Mouse (Mus musculus): ENCODE results near the gene Rec114.

The Rec114 gene

DNA sequence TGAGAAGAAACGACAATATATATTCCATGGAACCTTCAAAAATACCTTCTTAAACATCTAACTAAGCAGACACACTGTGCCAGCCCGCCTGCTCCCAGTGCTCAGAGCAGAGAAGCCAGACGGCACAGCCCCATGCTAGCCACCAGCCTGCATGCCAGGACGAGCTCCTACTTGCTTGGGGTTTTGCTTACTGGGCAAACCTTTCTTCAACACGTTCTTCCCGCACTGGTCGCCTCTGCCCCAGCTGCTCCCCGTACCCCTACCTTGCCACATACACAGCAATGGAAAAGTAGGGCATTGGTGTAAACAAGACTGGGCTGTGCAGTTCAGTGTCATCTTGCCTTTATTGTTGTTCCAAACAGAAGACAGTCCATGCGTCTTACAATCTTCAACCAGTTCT lies 78.3 kb downstream of the Rec114 start:
- no peak for DNase-seq (ENCODE audit: low read depth, low spot score)

- no peak for DNase-seq (ENCODE audit: low read depth, low spot score)
Observed at GRCm38 (mm10) chr9:58662791-58663190, 81.0 kb downstream of the Rec114 start.

- no peak for DNase-seq (ENCODE audit: low read depth, low spot score)
Observed at GRCm38 (mm10) chr9:58662007-58662406, 81.8 kb downstream of the Rec114 start.

- no peak for DNase-seq (ENCODE audit: low read depth, low spot score)
Observed at GRCm38 (mm10) chr9:58660673-58661072, 83.1 kb downstream of the Rec114 start.

DNA sequence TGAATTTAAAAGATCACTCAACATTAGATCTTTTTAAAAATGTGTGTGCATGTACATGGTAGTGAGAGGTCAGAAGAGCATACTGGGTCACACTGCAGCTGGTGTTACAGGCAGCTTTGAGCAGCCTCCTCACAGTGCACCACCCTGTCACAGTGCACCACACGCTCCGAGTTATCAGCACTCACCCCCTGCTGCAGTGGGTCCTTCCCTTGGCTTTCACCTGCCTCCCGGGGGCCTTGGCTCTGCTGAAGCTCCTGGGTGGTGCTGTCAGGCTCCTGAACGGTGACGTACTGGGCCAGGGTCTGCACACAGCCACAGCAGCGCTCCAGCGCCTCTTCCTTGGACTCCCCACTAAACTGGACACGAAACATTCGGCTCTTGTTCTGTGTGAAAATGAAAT lies 83.8 kb downstream of the Rec114 start:
- no peak for DNase-seq (ENCODE audit: low read depth, low spot score)

GRCm38 (mm10) chr9:58659331-58659730 lies 84.4 kb downstream of the Rec114 start:
- DNase-seq (ENCODE audit: low read depth, low spot score): no peak

DNA sequence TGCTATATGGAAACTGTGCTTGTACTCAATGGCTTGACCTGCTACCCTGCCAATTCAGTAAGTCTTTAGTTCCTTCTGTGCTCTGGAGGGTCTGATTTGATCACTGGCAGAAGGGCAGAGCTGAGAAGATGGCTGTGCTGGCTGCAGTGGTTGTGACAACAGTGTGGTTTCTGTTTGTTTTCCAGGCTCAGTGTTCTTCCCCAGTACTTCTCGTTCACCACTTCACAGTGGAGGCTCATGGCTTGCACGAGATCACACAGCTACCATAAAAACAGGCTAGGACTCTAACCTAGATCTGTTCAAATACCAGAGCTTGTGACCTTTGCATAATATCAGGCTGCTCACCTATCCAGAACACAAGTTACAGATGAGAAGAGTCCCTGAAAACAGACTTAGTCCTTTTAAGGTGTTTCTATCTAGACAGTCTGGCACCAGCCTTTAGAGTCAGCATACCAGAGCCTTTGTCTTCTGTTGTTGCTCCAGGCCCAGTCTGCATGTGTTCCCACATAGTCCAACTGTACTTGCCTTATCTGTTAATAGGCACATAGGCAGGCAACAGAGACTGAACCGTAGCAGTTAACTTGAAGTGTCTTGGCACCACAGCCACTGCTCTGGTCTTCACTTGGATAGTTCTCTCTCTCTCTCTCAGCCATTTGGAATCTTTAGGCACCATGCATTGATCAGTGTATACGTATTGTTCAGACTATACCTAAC lies 85.0 kb downstream of the Rec114 start:
- DNase-seq (ENCODE audit: low read depth, low spot score): no peak

DNA sequence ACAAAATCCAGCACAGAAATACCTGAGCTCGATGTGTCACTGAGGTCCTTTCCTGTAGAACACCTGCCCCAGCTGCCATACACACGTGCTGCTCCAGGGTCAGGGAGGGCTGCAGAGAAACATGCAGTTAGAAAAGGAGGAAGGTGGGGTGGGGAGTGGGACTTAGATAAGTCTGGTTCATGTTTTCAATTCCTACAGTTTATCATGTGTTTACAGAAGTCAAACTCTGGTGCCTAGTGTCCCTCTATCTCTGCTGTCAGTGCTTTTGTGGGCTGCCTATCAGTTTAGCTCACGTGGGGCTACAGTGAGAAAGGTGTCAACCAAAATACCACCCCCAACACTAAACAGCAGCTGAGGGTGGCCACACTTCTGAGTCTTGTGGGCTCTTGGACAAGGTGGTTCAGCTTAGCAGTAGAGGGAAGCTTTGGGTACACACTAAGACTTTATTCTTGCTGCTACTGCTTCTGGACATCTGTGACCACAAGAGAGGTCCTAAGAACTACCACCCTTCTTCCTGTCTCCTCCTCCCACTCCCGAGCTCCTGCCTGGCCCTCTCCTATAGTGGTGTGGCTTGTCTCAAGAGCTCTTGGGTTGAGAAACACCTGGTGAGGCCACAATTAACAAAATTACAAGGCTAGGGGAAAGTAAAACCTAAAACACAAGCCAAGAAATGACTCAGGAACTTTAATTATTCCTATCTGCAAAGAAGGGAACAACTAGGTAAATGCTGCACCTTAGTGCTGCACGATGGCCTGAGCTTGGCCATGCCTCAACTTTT lies 85.8 kb downstream of the Rec114 start:
- no peak for DNase-seq (ENCODE audit: low read depth, low spot score)

DNA sequence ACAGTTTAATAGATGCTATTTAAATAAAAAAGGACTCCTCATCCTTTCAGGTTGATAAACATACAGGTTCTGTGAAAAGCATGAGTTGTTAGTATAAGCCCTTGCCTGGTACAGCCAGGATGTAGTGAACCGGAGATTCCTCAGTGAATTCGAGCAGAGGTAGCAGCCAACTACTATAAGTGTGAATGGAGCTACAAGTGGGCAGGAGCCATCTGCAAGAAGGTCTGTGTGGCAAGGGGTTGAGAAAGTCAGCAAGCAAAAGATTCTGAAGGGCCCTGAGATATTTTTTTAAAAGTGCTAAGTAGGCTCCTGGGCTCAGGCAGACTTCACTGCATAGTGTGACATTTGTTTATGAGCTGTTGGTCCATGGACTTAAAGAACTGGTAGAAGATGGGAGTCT lies 86.9 kb downstream of the Rec114 start:
- no peak for DNase-seq (ENCODE audit: low read depth, low spot score)

- no peak for DNase-seq (ENCODE audit: low read depth, low spot score)
Observed at GRCm38 (mm10) chr9:58656396-58656795, 87.4 kb downstream of the Rec114 start.

DNA sequence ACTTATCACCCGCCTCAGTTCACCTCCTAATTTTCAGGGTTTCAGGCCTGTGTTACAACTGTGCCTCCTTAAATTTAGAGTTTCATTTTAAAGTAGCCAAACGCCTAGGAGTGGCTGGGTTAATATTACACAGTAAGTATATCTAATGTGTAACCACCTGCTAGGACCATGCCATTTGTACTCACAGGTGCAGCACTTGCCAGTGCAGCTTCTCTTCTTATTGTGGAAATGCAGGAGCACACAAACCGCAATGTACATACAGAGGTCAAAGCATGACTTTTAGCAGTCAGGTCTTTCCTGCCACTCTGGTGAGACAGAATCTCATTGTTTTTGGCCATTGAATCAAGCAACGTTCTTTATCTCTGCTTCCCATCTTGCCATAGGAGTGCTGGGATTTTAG lies 89.3 kb downstream of the Rec114 start:
- DNase-seq (ENCODE audit: low read depth, low spot score): no peak

DNA sequence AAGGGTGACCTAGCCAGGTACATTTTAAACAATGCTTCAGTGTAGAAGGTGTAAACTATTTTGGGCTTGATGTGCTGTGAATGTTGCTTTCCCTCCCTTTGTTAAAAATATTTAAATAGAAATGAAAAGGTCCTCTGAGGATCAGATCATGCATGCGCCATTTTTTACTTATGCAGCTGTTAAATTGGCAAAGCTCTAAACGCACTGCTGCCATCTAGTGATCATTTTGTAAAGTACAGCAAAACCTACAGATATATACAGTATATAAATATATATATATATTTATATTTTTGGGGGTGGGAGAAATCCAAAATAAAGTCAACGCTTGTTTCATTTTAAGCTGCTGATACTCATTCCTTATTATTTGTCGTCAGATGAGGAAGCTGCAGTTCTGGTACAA lies 91.8 kb downstream of the Rec114 start:
- DNase-seq (ENCODE audit: low read depth, low spot score): peak; percentile 28

DNA sequence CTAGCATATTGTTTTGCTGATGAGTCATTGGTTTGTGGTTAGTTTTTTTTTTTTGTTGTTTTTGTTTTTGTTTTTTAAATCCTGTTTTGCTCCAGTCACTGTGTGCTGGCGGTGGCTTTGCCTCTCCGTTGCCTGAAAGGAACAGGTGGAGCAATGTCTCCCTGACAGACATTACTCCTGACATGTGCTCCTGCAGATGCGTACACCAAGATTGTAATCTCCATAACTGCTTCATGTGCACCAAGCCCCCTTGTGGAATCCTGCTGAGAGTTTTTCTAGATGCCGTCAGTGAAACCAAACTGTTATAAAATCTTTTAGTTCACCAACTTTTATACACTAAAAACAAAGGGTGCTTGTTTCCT lies 94.5 kb downstream of the Rec114 start:
- DNase-seq (ENCODE audit: low read depth, low spot score): no peak

GRCm38 (mm10) chr9:58648406-58649264 lies 95.1 kb downstream of the Rec114 start:
- DNase-seq (ENCODE audit: low read depth, low spot score): no peak

- DNase-seq (ENCODE audit: low read depth, low spot score): no peak
Observed at GRCm38 (mm10) chr9:58630441-58630840, 113.3 kb downstream of the Rec114 start.

DNA sequence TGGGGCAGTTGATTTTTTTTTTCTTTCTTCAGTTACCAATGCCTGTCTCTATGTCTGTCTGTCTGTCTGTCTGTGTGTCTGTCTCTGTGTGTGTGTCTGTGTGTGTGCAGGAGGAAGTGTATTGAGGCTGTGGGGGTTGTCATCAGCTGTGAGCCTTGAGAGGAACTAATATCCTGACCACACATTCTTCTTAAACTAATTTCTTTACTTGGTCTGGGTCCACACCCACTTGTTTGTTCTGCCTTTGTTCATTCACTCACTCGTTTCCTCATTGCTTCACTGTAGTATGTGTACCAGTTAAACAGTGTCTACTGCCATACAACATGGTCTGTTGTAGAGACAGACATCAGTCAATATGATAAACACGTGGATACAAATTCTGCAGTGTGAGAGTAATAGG lies 116.6 kb downstream of the Rec114 start:
- DNase-seq (ENCODE audit: low read depth, low spot score): no peak

GRCm38 (mm10) chr9:58623009-58623408 lies 120.8 kb downstream of the Rec114 start:
- no peak for DNase-seq (ENCODE audit: low read depth, low spot score)

- DNase-seq (ENCODE audit: low read depth, low spot score): no peak
Observed at GRCm38 (mm10) chr9:58615064-58615938, 128.5 kb downstream of the Rec114 start.

GRCm38 (mm10) chr9:58613790-58614189 lies 130.0 kb downstream of the Rec114 start:
- no peak for DNase-seq (ENCODE audit: low read depth, low spot score)

All from brain, embryonic 18.5 days (tissue).